In the genomic region with DNA sequence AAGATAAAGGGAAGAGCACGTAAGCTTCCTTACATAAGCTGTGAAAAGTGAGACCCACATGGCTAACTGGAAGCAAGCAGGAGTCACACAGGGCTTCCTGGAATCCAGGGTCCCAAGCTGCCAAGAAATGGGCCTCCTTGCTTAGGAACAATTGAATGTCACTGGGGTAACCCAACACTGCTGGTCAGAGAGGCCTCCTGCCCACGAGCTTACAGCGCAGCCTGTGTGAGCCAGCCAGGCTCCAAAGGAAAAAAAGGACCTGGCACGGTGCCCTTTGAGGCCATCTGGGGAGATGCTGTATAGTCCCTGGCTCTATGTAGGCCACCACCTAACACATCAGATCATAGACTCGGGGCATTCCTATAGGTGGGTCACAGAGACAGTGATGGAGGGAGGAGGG, we compare ENCODE assay signal across 8 mouse cellular contexts. TPM values are rescaled to one million over a fixed set of nuclear protein-coding genes. Genes with fewer than 3 reads are reported as not detected.
DNase-seq lines count a peak whose midpoint lies in the region; ATAC-seq and TF ChIP-seq lines count a peak whose summit lies in the region.
"Had no signal": no experiment of that assay in that cellular context is flagged by ENCODE, and none has a peak within 500 bp of the region (broad histone marks: within the 10 kb centered on the region; RNA-seq: fewer than 3 reads in every experiment).

No protein-coding gene starts in this region.

- TF ChIP-seq CTCF in brain, embryonic 14.5 days (IDR thresholded peaks at IDR 0.05; ENCODE audit: borderline replicate concordance, extremely low read depth, insufficient read depth, insufficient read length), result no peak

- ATAC-seq in frontal cortex, adult (ENCODE audit: low TSS enrichment), result peak; percentile 58
- ATAC-seq in CD4-positive, CD25-positive, alpha-beta regulatory T cell, adult 4 months, result no peak

- no peaks in the 10 kb centered on the region for H3K27me3 ChIP-seq in midbrain, embryonic 10.5 days (ENCODE audit: low read depth, poor library complexity, severe bottlenecking)

- no peaks in the 10 kb centered on the region for H3K36me3 ChIP-seq in midbrain, embryonic 10.5 days

- no peaks in the 10 kb centered on the region for H3K9me3 ChIP-seq in midbrain, embryonic 10.5 days (replicated peaks)

- peak; percentile 65 to 66 for DNase-seq in left cerebral cortex, adult 18-20 months (ENCODE audit: low spot score in 2 of 2)
- DNase-seq in left cerebral cortex, adult 11 months (ENCODE audit: low spot score), result no peak
- DNase-seq in brain, embryonic 14.5 days (ENCODE audit: low read depth), result peak; percentile 53
- peak; percentile 31 to 53 for DNase-seq in left cerebral cortex, adult 8-10 months (ENCODE audit: low spot score in 2 of 2)
- DNase-seq in midbrain, embryonic 10.5 days (ENCODE audit: low spot score), result no peak

- peaks cover 8% of the 10 kb centered on the region; the same call in 1 of the 2 replicates for H3K4me1 ChIP-seq in midbrain, embryonic 10.5 days

- no peak for TF ChIP-seq POLR2A in brain, embryonic 14.5 days (IDR thresholded peaks at IDR 0.05; ENCODE audit: borderline replicate concordance, extremely low read depth, insufficient read depth, insufficient read length, poor library complexity, severe bottlenecking)

- no peak overlapping the region for H3K4me3 ChIP-seq in midbrain, embryonic 10.5 days

- H3K27ac ChIP-seq in midbrain, embryonic 10.5 days (replicated peaks), result no peak overlapping the region
- H3K27ac ChIP-seq: macrophage had no signal

- 87% methylated on average over 5 of the region's 5 CpGs for WGBS in midbrain, embryonic 10.5 days

RNA-seq across cellular contexts. Expression of a gene that starts 24.3 kb away (rescaled TPM):
- total RNA-seq in left cerebral cortex, adult 18-20 months (2021), result 10 to 100 TPM; 54.3 to 54.8 TPM
- polyA plus RNA-seq in brain, embryonic 14.5 days (2012; rRNA removed), result 17.6 and 36.9 TPM in 2 replicates
- total RNA-seq in left cerebral cortex, adult 8-10 months (2022), result 10 to 100 TPM; 40.3 to 52.1 (median 43.5) TPM
- 1 to 10 TPM; 6.3 to 9.4 TPM for polyA plus RNA-seq in CD4-positive, CD25-positive, alpha-beta regulatory T cell, adult 4 months (2017; shearing (Covaris generic))
- 9.1 and 9.9 TPM in 2 replicates for polyA plus RNA-seq in midbrain, embryonic 10.5 days (2016; fragmentation: Nextera tagmentation; extraction: Ambion mirVana)

RNA-seq across cellular contexts. Expression of a gene that starts 48.2 kb away (rescaled TPM):
- 10 to 100 TPM; 26.2 to 32.4 TPM for total RNA-seq in left cerebral cortex, adult 18-20 months (2021)
- 45.5 and 46.2 TPM in 2 replicates for polyA plus RNA-seq in brain, embryonic 14.5 days (2012; rRNA removed)
- total RNA-seq in left cerebral cortex, adult 8-10 months (2022), result 10 to 100 TPM; 34.4 to 38.7 (median 35.1) TPM
- polyA plus RNA-seq in CD4-positive, CD25-positive, alpha-beta regulatory T cell, adult 4 months (2017; shearing (Covaris generic)), result 10 to 100 TPM; 42.4 to 75.1 TPM
- polyA plus RNA-seq in midbrain, embryonic 10.5 days (2016; fragmentation: Nextera tagmentation; extraction: Ambion mirVana), result 21.6 and 25.6 TPM in 2 replicates

Comparison
In these comparisons a context has a peak if more than half of its experiments do, and no peak if none do; other contexts are left out.
1. DNase-seq: peak in left cerebral cortex, adult 18-20 months (2 of 2), brain, embryonic 14.5 days (single experiment) and left cerebral cortex, adult 8-10 months (2 of 2); none in left cerebral cortex, adult 11 months (single experiment) and midbrain, embryonic 10.5 days (single experiment).